Mouse (Mus musculus): ENCODE data around the gene Olfr648. TPM values are rescaled to one million over a fixed set of nuclear protein-coding genes. Genes with fewer than 3 reads are reported as not detected.

Olfr648 gene
- polyA plus RNA-seq (2017; shearing (Covaris generic)): not detected

DNA sequence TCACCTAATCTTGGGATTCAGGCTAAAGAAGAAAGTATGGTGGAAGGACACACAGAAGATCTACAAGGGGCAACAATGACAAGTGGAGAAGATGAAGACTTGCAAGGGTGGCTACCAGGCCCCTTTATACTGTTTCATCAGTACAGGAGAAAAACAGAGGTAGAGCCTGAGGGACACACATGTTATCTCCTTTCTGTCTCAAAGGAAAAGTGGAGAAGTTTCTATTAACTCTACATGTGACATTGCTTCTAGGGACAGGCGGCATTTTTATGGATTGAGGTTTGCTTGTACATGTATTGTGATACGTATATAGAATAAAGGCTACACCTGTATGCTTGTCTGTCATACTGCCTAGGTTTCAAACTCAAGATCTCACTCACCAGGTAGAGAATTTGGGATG lies at the start of gene Olfr648:
TSS of gene Olfr648 (minus strand) at position 101 of the 400 bp plus-strand sequence.

DNA sequence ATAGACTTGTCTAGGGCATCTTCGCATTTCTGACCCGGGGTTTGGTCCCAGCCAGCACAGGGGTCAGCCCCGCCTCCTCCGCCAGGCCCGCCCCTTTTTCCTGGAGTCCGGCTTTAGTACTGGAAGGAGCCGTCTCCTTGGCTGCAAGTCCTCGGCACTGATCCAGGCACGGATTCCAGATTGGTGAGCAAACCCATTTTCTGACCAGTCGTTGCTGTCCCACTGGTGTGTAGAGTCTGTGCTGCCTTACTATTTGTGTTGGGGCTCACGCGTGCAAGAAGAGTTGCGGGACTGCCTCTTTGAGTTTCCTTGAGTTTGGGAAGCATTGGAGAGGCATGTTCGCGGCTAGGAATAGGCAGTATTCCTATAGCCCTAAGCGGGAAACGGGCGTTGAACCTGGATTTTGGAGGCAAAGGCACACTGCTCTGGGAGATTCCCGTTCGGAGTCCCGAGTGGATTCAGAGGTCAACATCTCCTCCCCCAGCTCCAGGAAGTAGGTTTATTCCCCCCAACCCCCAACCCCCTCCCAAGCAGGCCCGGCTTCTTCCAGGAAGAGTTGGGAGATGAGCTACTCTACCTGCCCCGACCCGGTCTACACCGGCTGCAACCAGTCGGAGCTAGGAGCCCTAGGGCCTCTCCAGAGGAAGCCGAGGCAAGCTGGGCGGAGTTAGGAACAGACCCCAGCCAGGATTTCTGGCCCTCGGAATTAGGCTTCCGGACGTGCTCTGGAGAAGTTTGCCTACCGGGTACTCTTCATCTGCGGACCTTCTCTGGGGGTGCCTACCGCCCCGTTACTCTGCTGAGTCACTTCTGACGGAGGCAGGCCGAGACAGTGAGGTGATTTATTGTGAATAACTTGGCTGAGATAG lies 35.7 kb upstream of the Olfr648 start, which contains the start of gene Trim6:
TSS of gene Trim6 (plus strand) at position 93 of the 869 bp plus-strand sequence.

DNA sequence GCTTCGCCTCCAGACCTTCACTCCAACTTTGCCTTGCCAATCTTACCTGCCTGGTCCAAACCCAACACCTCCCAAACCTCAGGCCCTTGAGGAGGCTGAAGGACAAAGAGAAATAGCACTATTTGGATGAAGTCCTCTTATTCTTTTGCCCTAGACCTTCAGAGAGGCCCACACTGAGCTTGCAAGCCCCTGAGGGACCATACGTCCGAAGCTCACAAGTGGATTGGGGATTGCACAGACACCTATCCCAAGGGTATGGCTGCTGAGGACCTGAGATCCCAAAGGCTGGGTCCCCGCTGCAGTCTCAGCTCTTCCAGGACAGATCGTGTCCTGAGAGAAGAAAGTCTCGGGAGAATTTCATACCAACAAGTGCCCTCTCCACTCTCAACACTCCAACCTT lies 12.7 kb upstream of the Olfr648 start, which contains the start of gene Olfr649:
TSS of gene Olfr649 (minus strand) at position 101 of the 400 bp plus-strand sequence.

DNA sequence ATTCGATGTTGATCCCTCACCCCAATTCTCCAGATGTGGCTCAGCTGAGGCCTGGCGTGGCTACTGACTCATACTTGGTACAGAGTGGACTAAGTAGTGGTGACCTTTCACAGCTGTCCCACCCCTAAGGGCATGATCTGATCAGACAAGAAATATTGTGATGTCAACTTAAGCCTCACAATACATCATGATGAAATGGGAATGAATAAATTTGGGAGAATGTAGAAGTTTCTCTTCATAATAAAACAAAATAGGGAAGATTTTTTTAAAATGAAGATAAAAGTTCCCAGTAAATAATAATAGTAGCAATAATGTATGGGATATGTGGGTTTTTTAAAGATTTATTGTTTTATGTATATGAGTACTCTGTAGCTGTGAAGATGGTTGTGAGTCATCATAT lies 32.7 kb downstream of the Olfr648 start, which contains the start of gene Ubqlnl:
TSS of gene Ubqlnl (minus strand) at position 101 of the 400 bp plus-strand sequence.

DNA sequence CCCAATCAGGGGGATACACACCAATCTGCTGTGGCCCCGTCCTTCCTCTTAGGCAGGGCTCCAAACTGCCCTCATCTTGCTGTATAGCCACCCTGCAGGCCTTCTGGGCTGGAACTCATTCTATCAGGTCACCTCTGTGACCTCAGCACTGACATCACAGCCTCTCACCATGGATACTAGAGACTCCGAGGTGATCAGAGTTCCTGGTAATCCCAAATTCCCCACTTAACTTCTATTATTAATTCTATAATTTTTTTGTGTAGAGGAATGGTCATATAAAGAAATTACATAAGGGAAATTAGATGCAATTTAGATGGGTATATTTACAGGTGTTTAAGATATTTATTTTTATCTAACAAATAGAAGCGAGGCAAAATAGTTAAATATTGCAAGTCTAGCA lies 40.0 kb downstream of the Olfr648 start, which contains the start of gene Ubqln3:
TSS of gene Ubqln3 (minus strand) at position 101 of the 400 bp plus-strand sequence.

DNA sequence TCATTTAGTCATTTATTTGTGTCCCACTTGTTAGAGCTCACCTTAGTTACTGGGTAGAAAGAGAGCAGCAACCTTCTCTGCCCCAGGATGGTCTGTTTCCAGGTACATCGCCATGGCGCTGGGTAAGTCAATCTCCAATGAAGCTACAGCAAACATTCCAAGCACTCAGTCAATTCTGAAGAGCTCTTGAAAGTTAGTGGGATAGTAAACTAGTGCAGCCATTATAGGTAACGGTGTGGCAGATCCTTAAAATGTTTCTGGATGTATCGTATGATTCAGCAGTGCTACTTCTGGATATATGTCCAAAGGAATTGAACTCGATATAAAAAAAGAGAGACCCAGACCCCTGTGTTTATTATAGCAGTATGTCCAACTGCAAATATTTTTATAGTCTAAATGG lies 45.9 kb downstream of the Olfr648 start, which contains the start of gene Olfr643:
TSS of gene Olfr643 (minus strand) at position 101 of the 400 bp plus-strand sequence.

DNA sequence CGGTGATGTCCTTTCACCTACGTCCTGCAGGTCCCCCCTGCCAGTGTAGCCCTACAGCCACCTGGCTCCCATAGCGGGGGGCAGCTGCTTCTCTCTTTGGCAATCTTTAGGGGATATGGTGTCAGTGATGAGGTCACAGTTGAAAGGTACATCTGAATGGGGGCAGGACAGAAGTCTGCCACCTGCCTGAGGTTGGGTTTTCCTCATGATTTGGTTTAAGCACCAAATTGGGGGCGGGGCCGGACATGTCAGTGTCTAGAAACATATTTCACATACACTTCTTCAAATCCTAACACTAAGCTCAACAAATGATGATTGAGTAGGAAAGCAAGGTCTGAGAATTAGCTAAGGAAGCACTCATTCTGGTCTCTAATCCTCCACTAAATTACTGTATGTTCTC lies 53.5 kb downstream of the Olfr648 start, which contains the start of gene Ubqln5:
TSS of gene Ubqln5 (minus strand) at position 101 of the 400 bp plus-strand sequence.

Other genes starting within 250 kb of the Olfr648 start
- not detected for gene Olfr632, start 249.0 kb downstream of the Olfr648 start, polyA plus RNA-seq (2017; shearing (Covaris generic))
- not detected for gene Olfr633, start 239.0 kb downstream of the Olfr648 start, polyA plus RNA-seq (2017; shearing (Covaris generic))
- 0.04 TPM for gene Olfr635, start 212.2 kb downstream of the Olfr648 start, polyA plus RNA-seq (2017; shearing (Covaris generic))
- not detected for gene Olfr638, start 184.6 kb downstream of the Olfr648 start, polyA plus RNA-seq (2017; shearing (Covaris generic))
- not detected for gene Olfr639, start 166.1 kb downstream of the Olfr648 start, polyA plus RNA-seq (2017; shearing (Covaris generic))
- gene Olfr640, start 157.8 kb downstream of the Olfr648 start, polyA plus RNA-seq (2017; shearing (Covaris generic)): not detected
- not detected for gene Olfr641, start 147.9 kb downstream of the Olfr648 start, polyA plus RNA-seq (2017; shearing (Covaris generic))
- gene Olfr642, start 130.7 kb downstream of the Olfr648 start, polyA plus RNA-seq (2017; shearing (Covaris generic)): not detected
- not detected for gene 4930516K23Rik, start 121.9 kb downstream of the Olfr648 start, polyA plus RNA-seq (2017; shearing (Covaris generic))
- not detected for gene Olfr644, start 111.5 kb downstream of the Olfr648 start, polyA plus RNA-seq (2017; shearing (Covaris generic))
- not detected for gene Olfr645, start 97.9 kb downstream of the Olfr648 start, polyA plus RNA-seq (2017; shearing (Covaris generic))
- not detected for gene Olfr646, start 78.5 kb downstream of the Olfr648 start, polyA plus RNA-seq (2017; shearing (Covaris generic))
- gene Ubqln5, start 53.6 kb downstream of the Olfr648 start, polyA plus RNA-seq (2017; shearing (Covaris generic)): not detected
- not detected for gene Olfr643, start 46.0 kb downstream of the Olfr648 start, polyA plus RNA-seq (2017; shearing (Covaris generic))
- gene Ubqln3, start 40.1 kb downstream of the Olfr648 start, polyA plus RNA-seq (2017; shearing (Covaris generic)): not detected
- not detected for gene Ubqlnl, start 32.8 kb downstream of the Olfr648 start, polyA plus RNA-seq (2017; shearing (Covaris generic))
- not detected for gene Olfm5, start 18.6 kb downstream of the Olfr648 start, polyA plus RNA-seq (2017; shearing (Covaris generic))
- gene Olfr649, start 12.6 kb upstream of the Olfr648 start, polyA plus RNA-seq (2017; shearing (Covaris generic)): not detected
- 2.1 TPM for gene Trim6, start 35.4 kb upstream of the Olfr648 start, polyA plus RNA-seq (2017; shearing (Covaris generic))
- 64.7 TPM for gene Trim34a, start 61.1 kb upstream of the Olfr648 start, polyA plus RNA-seq (2017; shearing (Covaris generic))
- gene Trim5, start 104.7 kb upstream of the Olfr648 start, polyA plus RNA-seq (2017; shearing (Covaris generic)): 34.7 TPM
- gene Trim12a, start 132.1 kb upstream of the Olfr648 start, polyA plus RNA-seq (2017; shearing (Covaris generic)): 143 TPM
- gene Trim34b, start 146.1 kb upstream of the Olfr648 start, polyA plus RNA-seq (2017; shearing (Covaris generic)): 1.1 TPM
- 27.4 TPM for gene Trim12c, start 170.0 kb upstream of the Olfr648 start, polyA plus RNA-seq (2017; shearing (Covaris generic))
- gene Trim30b, start 186.5 kb upstream of the Olfr648 start, polyA plus RNA-seq (2017; shearing (Covaris generic)): 1.3 TPM
- 2.7 TPM for gene Trim30c, start 217.4 kb upstream of the Olfr648 start, polyA plus RNA-seq (2017; shearing (Covaris generic))